Mouse (Mus musculus) midbrain, embryonic 10.5 days (tissue): Measurements from ENCODE around the gene Gpr39. TPM values are rescaled to one million over a fixed set of nuclear protein-coding genes. Genes with fewer than 3 reads are reported as not detected.

ENCODE experiments used
- DNase-seq: peaks from one replicate; pipeline ENCODE4 v3.0.0-alpha.2; 2017; ENCODE audit warnings: low spot score
- H3K27ac ChIP-seq: fragments of 300-500 bp; sonication (generic); replicated peaks from 2 replicates; pipeline ENCODE4 v1.5.1; 2016; ENCODE audit warnings: mild to moderate bottlenecking
- H3K27me3 ChIP-seq: fragments of 300-500 bp; sonication (generic); 2 replicates; pipeline ENCODE4 v1.6.1; 2016; ENCODE audit warnings: low read depth, mild to moderate bottlenecking; ENCODE audit not compliant: poor library complexity, severe bottlenecking
- H3K36me3 ChIP-seq: fragments of 300-500 bp; sonication (generic); 2 replicates; pipeline ENCODE4 v1.6.1; 2016; ENCODE audit warnings: mild to moderate bottlenecking, moderate library complexity
- H3K4me1 ChIP-seq: fragments of 300-500 bp; sonication (generic); 2 replicates; pipeline ENCODE4 v1.6.1; 2016
- H3K4me3 ChIP-seq: fragments of 300-500 bp; sonication (generic); 2 replicates; pipeline ENCODE4 v1.5.1; 2016; ENCODE audit warnings: mild to moderate bottlenecking, moderate library complexity
- H3K9me3 ChIP-seq: fragments of 300-500 bp; sonication (generic); replicated peaks from 2 replicates; pipeline ENCODE4 v1.6.1; 2016; ENCODE audit warnings: mild to moderate bottlenecking
- WGBS: fragments of 180-500 bp; shearing (Covaris S2); methylation state at CpG from one replicate; pipeline ENCODE4 v1.1.7; 2016; 5-methylcytosine and 5-hydroxymethylcytosine counted together
- polyA plus RNA-seq: library from polyadenylated mRNA; unstranded; fragments of >200 nt; fragmentation: Nextera tagmentation; extraction: Ambion mirVana; gene quantifications from 2 replicates; pipeline ENCODE4 v1.2.1, GENCODE M21; 2016

Gene Gpr39
- polyA plus RNA-seq, 1 experiment from 2014 or later = not detected

DNA sequence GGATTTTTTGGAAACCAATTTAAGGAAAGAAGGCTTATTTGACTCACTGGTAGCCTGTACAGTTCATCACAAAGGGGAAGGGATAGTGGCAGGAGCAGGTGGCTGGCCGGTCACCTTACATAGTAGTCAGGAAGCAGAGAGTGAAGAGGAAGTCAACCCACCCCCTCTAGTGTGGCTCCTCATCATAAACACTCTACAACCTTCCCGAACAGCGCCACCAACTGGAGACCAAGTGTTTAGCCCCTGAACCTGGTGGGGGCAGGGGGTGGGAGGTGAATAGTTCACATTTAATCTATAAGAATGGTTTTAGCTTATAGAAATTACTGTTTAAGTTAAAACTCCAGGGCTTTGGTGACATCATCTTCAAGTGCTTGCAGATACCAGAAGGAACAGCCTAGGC lies 28.6 kb downstream of the Gpr39 start:
- H3K36me3 ChIP-seq = no peaks in the 10 kb centered on the region
- no peaks in the 10 kb centered on the region for H3K27me3 ChIP-seq
- no peak for DNase-seq
- no peaks in the 10 kb centered on the region for H3K4me1 ChIP-seq
- WGBS = 80% methylated on average over 3 of the region's 3 CpGs
- H3K4me3 ChIP-seq = no peak overlapping the region
- H3K9me3 ChIP-seq = no peaks in the 10 kb centered on the region
- H3K27ac ChIP-seq = no peak overlapping the region

DNA sequence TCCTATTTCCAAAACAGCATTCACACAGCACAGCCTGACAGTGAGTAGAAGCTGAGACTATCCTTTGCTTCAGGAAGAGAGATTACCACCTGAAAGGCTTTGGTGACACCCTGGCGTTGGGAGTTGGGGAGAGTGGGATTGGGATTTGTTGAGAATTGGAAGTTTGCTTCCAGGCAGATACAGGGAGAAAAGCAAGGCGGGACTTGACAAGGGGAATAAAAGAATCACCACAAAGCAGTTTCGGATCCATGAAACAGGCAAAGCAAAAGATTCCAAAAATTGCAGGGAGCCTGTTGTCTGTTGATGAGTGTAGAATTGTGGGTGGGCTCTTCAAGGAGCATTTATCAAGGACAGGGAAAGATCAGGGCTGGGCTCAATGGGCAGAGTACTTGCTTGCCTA lies 38.5 kb downstream of the Gpr39 start:
- WGBS = 72% methylated on average over 3 of the region's 3 CpGs
- Histone ChIP-seq H3K27ac (no peak overlapping the region), H3K4me3 (no peak overlapping the region), H3K9me3 (no peaks in the 10 kb centered on the region), H3K4me1 (no peaks in the 10 kb centered on the region), H3K36me3 (no peaks in the 10 kb centered on the region), H3K27me3 (no peaks in the 10 kb centered on the region)
- DNase-seq = no peak

DNA sequence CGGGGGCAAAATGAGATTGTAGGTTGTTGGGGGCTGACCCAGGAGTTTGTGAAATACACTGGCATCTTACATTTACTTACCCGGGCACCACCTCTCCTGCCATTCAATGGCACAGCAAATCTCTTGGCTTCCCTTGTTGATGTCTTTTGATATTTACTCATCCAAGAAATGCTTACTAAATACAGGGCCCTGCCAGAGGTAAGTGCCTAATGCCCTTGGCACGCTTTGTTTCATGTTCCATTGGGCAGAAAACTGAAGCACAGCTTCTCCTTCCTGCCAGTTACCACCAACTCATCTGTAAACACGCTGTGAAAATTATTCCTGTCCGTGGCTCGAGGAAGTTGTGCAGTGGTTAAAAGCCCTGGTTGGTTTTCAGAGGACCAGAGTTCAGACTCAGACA lies 39.4 kb downstream of the Gpr39 start:
- 84% methylated on average over 6 of the region's 6 CpGs for WGBS
- no peaks in the 10 kb centered on the region for H3K9me3 ChIP-seq
- DNase-seq = no peak

DNA sequence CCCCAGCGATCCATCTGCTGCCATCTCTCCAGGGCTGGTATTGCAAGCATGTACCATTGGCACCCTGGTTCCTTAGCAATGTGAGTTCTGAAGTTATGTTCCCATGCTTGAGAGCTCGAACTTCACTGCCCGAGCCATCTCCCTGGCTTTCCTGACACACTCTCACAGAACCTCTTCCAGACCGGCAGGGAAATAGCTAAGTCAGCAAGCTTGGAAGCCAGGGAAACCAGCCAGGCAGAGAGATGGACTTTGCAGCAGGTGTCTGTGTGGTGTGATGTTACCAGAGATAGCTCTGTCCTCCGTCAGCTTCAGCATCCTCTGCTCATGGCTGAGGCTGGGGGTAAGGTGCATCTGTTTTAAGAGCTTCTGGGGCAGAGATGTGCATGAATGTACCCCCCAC lies 41.1 kb downstream of the Gpr39 start:
- no peaks in the 10 kb centered on the region for H3K4me1 ChIP-seq
- no peak overlapping the region for H3K27ac ChIP-seq
- no peak for DNase-seq
- no peaks in the 10 kb centered on the region for H3K27me3 ChIP-seq
- no peak overlapping the region for H3K4me3 ChIP-seq
- H3K9me3 ChIP-seq = no peaks in the 10 kb centered on the region
- 91% methylated on average over 5 of the region's 5 CpGs for WGBS
- no peaks in the 10 kb centered on the region for H3K36me3 ChIP-seq

More for the DNA sequence above, 39.4 kb downstream of the Gpr39 start:
- Histone ChIP-seq H3K27me3 (no peaks in the 10 kb centered on the region), H3K36me3 (no peaks in the 10 kb centered on the region), H3K4me1 (no peaks in the 10 kb centered on the region), H3K27ac (no peak overlapping the region), H3K4me3 (no peak overlapping the region)

DNA sequence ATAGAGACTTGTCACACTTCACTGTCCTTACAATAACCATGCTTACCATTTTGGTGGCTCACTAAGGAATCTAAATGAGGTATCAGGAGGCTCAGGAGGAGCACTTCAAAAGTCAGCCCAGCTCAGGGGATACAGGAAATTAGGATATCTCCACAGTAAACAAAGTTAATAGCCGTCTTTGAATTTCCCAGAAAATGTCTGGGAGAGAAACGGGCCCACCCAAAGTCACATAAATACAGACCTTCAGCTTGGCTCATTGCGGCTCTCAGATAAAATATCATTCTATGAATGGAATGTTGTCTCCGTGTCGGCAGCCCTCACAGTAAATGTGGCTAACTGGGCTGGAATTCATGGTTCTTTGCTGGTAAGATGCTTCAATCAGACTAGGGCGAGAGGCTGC lies 42.3 kb downstream of the Gpr39 start:
- WGBS = 91% methylated on average over 6 of the region's 6 CpGs
- H3K27ac ChIP-seq = no peak overlapping the region
- no peaks in the 10 kb centered on the region for H3K27me3 ChIP-seq
- no peak for DNase-seq
- no peaks in the 10 kb centered on the region for H3K9me3 ChIP-seq
- H3K36me3 ChIP-seq = no peaks in the 10 kb centered on the region
- no peaks in the 10 kb centered on the region for H3K4me1 ChIP-seq
- no peak overlapping the region for H3K4me3 ChIP-seq

DNA sequence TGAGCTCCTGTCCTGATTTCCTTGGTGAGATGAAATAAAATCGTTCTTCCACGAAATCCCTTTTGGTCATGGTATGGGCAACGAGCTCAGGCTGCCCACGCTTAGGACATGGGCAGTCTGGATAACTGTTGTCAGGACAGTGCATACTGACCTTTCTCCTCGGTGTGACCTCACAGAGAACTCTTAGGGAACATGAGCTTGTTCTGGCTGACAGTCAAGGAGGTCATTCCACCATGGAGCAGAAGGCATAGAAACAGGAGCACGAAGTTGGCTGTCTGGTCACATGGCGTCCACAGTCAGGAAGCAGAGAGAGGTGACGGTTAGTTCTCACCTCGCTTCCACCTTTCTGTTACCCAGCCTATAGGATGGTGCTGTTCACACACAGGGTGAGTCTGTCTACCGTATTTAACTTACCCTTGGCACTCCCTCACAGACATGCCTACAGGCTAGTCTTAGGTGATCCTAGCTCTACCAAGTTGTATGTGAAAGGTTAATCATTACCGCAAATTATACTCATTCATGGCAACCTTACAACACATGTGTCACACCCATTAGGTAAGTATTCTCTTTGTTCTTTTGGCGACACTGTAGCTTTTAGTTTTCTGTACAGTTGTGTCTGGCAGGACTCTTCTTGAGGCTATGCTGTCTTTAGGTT lies 44.4 kb downstream of the Gpr39 start:
- 90% methylated on average over 12 of the region's 12 CpGs for WGBS
- Histone ChIP-seq H3K27ac (no peak overlapping the region), H3K4me3 (no peak overlapping the region), H3K9me3 (no peaks in the 10 kb centered on the region), H3K27me3 (no peaks in the 10 kb centered on the region), H3K4me1 (no peaks in the 10 kb centered on the region), H3K36me3 (no peaks in the 10 kb centered on the region)
- no peak for DNase-seq

DNA sequence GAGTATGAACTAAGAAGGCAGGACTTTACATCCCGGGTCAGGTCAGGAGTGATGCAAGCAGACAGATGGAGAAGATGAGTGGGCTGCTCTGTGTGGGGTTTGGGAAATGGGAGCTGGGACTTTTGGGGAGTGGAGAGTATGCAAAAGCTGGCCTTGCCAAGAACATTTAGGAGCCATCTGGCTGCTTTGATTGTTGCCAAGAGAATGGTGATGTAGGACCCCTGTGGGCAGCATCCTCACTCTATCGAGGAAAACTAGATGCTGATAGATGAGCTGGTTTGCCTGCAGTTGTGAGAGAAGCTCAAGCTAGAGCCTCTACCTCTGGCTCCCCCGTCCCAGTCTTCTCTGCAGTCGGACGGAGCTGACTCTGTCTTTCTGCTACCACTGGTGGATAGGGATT lies 47.5 kb downstream of the Gpr39 start:
- Histone ChIP-seq H3K36me3 (no peaks in the 10 kb centered on the region), H3K4me3 (no peak overlapping the region), H3K27me3 (no peaks in the 10 kb centered on the region), H3K27ac (no peak overlapping the region), H3K4me1 (no peaks in the 10 kb centered on the region), H3K9me3 (no peaks in the 10 kb centered on the region)
- no peak for DNase-seq
- 85% methylated on average over 5 of the region's 5 CpGs for WGBS

DNA sequence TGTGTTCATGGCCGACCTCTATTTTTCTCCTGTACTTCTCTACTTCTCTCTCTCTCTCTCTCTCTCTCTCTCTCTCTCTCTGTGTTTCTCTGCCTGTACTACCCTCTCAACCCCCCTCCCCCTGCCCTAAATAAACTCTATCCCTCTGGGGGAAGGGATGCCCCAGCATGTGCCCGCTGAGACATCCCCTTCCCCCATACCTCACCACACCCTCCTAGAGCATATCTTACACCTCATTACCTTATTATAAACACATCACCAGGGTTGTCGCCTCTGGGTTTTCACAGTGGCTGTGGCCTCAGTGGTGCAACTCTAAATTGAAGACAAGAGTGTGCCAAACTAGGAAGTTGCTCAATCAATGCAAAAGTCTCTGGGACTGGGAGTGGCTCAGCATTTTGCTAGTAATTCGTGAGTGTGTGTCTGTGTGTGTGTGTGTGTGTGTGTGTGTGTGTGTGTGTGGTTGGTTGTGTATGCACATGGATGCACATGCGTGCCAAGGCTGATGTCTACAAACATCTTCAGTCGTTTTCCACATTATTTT lies 52.3 kb downstream of the Gpr39 start:
- H3K4me1 ChIP-seq = no peaks in the 10 kb centered on the region
- no peaks in the 10 kb centered on the region for H3K27me3 ChIP-seq
- H3K4me3 ChIP-seq = no peak overlapping the region
- H3K27ac ChIP-seq = no peak overlapping the region
- H3K36me3 ChIP-seq = no peaks in the 10 kb centered on the region
- H3K9me3 ChIP-seq = no peaks in the 10 kb centered on the region
- DNase-seq = no peak
- WGBS = 86% methylated on average over 6 of the region's 6 CpGs

DNA sequence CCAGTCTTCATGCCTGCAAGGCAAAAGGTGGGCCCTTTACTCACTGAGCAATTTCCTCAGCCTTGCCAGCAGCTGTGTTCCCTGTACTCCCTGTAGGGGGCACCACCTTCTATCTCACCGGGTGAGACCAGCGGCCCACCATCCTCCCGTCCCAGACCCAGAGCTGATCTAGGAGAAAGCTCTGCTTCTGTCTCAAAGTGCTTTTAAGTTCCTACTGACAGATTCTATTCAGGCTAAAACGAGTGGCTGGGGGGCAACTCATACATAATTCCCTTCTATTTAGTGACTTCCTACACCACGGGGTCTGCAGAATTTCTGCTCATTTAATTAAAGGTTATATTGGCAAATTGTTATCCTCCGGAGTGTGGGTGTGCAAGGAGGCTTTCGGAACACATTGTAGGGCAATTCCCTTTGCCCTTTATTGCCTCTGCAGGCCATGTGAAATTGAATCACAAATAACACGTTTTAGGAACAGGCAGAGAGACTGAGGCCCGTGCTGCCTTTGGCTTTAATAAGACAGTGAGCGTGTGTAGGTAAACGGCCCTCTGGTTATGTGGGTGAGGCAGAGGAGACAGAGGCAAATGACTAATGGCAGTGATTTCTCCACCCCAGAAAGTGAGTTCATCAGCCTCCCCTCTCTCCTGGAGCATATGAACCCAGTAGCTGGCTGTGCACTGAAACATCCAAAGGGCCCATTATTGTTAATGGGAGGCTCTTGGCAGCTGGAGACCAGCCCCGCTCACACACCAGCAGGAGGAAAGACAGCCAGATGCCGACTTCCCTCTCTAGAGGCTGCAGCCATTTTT lies 53.1 kb downstream of the Gpr39 start:
- H3K9me3 ChIP-seq = no peaks in the 10 kb centered on the region
- WGBS = 67% methylated on average over 13 of the region's 13 CpGs
- no peaks in the 10 kb centered on the region for H3K36me3 ChIP-seq
- no peak overlapping the region for H3K4me3 ChIP-seq
- no peaks in the 10 kb centered on the region for H3K27me3 ChIP-seq
- H3K4me1 ChIP-seq = no peaks in the 10 kb centered on the region
- no peak overlapping the region for H3K27ac ChIP-seq
- DNase-seq = peak; percentile 26

DNA sequence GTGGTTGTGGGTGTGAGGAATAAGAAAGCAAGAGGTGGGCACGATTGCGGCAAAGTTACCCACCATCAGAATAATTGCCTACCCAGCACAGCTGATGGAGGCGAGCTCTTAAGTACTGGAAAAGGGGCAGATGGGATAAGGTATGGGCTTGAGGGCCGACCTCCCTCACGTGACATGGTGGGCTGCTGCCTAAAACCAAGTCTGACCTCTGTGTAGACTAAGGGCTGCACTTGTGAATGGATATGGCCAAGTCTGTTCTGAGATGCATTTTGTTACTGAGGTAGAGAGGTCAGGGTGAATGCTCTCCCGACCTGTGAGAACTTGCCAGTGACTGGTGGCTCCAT lies 53.7 kb downstream of the Gpr39 start:
- H3K4me1 ChIP-seq = no peaks in the 10 kb centered on the region
- H3K36me3 ChIP-seq = no peaks in the 10 kb centered on the region
- no peak overlapping the region for H3K27ac ChIP-seq
- H3K9me3 ChIP-seq = no peaks in the 10 kb centered on the region
- 84% methylated on average over 6 of the region's 6 CpGs for WGBS
- DNase-seq = no peak
- H3K4me3 ChIP-seq = no peak overlapping the region
- no peaks in the 10 kb centered on the region for H3K27me3 ChIP-seq

DNA sequence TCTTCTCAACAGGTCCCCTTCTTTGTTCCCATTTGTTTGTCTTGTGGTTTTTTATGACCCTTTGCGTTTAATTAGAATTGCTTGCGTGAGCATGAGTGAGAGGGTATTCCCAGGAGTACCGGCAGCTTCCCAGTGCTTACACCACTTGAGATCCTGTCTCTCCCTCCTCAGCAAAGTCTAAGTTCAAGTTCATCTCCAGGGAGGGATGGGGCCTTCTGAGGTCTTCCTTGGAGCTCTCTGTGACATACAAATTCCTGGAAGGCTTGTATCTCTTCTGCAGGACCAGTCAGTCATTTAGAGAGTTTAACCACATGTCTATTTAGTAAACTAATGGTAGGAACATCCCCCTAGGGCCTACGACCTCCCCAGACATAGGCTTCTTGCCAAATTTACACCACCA lies 55.1 kb downstream of the Gpr39 start:
- no peak for DNase-seq
- Histone ChIP-seq H3K27me3 (no peaks in the 10 kb centered on the region), H3K4me3 (no peak overlapping the region), H3K9me3 (no peaks in the 10 kb centered on the region), H3K4me1 (no peaks in the 10 kb centered on the region), H3K36me3 (no peaks in the 10 kb centered on the region), H3K27ac (no peak overlapping the region)
- WGBS = 88% methylated on average over 4 of the region's 4 CpGs

DNA sequence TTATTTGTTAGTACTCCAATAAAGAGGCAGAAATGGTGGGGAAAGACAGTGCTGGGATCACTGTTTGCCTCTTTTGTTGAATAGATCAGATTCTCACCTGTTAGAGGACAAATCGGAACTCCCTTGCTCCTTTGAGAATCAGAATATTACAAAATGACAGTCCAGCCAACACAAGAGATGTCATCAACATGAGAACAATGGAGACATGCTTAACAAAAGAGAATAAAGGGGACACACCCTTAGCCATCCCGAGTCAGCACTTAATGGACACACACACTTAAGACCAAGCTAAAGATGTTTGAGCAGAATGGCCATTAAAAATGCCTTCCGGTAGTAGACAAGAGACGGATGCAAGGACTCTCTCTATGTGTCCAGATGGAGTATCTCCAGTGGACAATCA lies 68.0 kb downstream of the Gpr39 start:
- DNase-seq = no peak

DNA sequence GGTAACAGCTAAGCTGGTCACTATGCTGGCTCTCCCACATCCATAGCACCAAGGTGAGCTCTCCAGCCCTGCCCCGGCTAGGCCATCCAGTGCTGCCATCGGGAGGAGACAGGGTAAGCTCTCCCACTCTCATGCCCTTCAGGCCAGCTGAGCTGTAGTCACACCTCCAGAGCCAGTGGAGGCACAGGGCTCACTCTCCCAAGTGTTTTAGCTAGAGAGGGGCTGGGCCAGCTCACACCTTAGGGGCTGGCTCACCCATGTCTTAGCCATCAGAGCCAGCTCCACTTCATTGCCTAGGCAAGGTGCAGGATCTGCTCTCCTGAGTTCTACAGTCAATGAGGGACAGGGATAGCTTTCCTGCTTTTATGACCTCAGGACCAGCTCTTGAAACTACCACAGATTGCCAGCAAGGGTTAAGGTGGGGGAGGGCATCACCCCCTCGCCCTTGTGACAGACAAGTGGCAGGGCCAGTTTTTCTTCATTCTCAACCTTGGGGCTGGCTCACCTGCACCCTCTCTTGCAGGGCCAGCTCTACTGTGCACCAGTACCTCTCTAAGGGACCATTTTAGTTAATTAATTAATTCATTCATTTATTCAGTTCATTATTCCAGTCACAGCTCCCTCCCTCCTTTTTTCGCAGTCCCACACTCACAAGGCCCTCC lies 78.7 kb downstream of the Gpr39 start:
- Histone ChIP-seq H3K9me3 (no peaks in the 10 kb centered on the region), H3K27ac (no peak overlapping the region), H3K4me3 (no peak overlapping the region), H3K27me3 (no peaks in the 10 kb centered on the region), H3K4me1 (no peaks in the 10 kb centered on the region), H3K36me3 (no peaks in the 10 kb centered on the region)
- 93% methylated on average over 4 of the region's 4 CpGs for WGBS
- no peak for DNase-seq

More for the DNA sequence above, 68.0 kb downstream of the Gpr39 start:
- Histone ChIP-seq H3K27ac (no peak overlapping the region), H3K36me3 (no peaks in the 10 kb centered on the region), H3K4me1 (no peaks in the 10 kb centered on the region), H3K9me3 (no peaks in the 10 kb centered on the region), H3K4me3 (no peak overlapping the region), H3K27me3 (no peaks in the 10 kb centered on the region)
- WGBS = 89% methylated on average over 4 of the region's 4 CpGs
